Mouse (Mus musculus) lung, adult 2 months (tissue): ENCODE measurements around the gene Psme1.

ENCODE experiments used
- CTCF ChIP-seq: fragments of 200-500 bp; IDR thresholded peaks from 2 replicates; pipeline ENCODE4 v1.5.1; 2011; ENCODE audit warnings: mild to moderate bottlenecking, low read length, control low read depth; ENCODE audit not compliant: insufficient read depth
- POLR2A ChIP-seq: fragments of 200-500 bp; IDR thresholded peaks from 2 replicates; pipeline ENCODE4 v1.6.1; 2011; ENCODE audit warnings: low read depth, mild to moderate bottlenecking, control low read depth, low read length, borderline replicate concordance; ENCODE audit errors: extremely low read depth

GRCm38 (mm10) chr14:55577871-55578667 lies at the start of gene Psme1:
- TF ChIP-seq POLR2A, result peak; percentile 48; the same call in 1 of the 2 replicates
- no peak for TF ChIP-seq CTCF
